Mouse (Mus musculus): ENCODE data around the gene Exoc4.

Gene Exoc4

GRCm38 (mm10) chr6:33310486-33310885, 61.6 kb downstream of the Exoc4 start:
- no peak for DNase-seq (ENCODE audit: low spot score in 2 of 2)

GRCm38 (mm10) chr6:33322849-33323248, 74.0 kb downstream of the Exoc4 start:
- no peak for DNase-seq (ENCODE audit: low spot score in 2 of 2)

DNA sequence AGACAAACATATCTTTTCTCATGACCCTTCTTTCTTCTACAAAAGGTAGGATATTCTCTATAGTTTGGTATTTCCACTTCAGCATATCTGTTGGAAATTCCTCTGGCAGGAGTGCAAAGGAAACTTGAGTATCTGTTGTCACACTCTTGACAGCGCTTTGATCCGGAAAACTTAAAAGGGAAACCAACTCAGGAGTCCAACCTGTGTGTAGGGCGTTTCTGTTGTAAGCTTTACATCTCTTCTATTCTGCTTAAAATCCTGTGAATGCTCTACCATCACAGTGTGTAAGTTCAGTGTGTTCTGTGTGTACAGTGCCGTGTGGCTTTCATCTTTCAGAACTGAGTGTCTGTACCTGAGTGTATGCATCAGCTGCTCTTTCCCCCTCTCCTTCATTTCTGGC, 74.5 kb downstream of the Exoc4 start:
- no peak for DNase-seq (ENCODE audit: low spot score in 2 of 2)

DNA sequence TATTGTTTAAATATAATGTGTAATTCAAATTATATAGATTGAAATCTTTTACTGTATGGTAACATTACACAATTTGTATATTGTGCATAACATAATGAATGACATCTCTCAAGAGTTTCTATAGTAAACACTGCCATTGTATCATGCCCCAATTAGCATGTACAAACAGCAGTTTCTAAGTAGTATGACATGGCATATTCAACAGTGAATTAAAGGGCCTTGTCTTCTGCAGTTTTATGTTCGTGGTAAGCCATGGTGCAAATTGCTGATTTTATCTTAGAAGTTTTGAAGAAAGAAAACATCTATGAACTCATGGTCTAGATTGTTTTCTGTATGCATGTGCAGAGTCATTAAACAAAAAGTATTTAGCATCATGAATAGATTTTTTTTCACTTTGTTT, 79.4 kb downstream of the Exoc4 start:
- no peak for DNase-seq (ENCODE audit: low spot score in 2 of 2)

DNA sequence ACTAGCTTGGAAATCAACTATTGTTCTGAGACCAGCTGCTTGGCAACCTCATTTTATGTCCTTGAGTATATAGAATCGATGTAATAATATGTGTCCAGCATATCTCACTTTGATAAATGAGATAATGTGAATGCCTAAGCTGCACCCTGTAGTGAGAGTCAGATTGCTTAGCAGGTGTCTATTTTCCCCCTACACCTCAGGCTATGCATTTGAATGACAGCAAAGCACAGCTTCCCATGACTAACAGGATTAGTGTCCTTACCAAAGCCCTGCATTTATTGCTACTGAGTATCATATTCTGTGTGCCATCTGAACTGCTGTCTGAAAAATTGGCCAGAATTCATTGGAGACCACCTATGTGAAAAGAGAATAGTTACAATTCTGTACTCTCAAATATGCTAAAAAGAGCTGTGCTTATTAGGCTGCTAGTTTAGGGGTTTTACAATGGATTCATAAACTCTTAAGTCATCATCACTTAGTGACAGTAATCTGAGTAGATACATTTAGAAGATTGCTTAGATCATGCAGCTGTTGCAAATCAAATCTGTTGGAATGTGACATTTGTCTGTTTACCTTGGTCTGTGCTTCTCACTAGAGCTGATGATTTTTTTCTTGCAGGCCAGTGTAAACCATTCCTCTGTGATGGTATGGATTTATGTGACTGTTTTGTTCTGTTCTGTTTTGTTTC, 98.3 kb downstream of the Exoc4 start:
- no peak for DNase-seq (ENCODE audit: low spot score in 2 of 2)

- DNase-seq (ENCODE audit: low spot score in 2 of 2), result peak; percentile 40 to 44
Observed at GRCm38 (mm10) chr6:33361613-33362012, 112.7 kb downstream of the Exoc4 start.

- DNase-seq (ENCODE audit: low spot score in 2 of 2), result no peak
Observed at GRCm38 (mm10) chr6:33380517-33380916, 131.6 kb downstream of the Exoc4 start.

- DNase-seq (ENCODE audit: low spot score in 2 of 2), result no peak
Observed at GRCm38 (mm10) chr6:33382176-33382575, 133.3 kb downstream of the Exoc4 start.

- DNase-seq (ENCODE audit: low spot score in 2 of 2), result no peak
Observed at GRCm38 (mm10) chr6:33392020-33392419, 143.1 kb downstream of the Exoc4 start.

DNA sequence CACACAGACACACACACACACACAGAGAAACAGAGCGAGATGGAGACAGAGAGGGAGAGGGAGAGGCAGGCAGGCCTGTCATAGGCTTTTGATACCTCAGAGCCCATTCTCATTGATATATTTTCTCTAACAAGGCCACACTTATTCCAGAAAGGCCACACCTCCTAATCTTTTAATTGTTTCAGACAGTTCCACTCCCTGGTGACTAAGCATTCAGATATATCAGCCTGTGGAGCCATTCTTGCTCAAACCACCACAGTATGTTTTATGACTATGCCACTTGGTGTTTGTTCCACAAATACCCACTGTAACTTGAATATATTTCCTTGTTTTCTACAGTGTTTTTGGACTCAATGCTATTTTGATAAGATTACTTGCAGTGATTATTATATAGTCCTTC, 150.6 kb downstream of the Exoc4 start:
- no peak for DNase-seq (ENCODE audit: low spot score in 2 of 2)

DNA sequence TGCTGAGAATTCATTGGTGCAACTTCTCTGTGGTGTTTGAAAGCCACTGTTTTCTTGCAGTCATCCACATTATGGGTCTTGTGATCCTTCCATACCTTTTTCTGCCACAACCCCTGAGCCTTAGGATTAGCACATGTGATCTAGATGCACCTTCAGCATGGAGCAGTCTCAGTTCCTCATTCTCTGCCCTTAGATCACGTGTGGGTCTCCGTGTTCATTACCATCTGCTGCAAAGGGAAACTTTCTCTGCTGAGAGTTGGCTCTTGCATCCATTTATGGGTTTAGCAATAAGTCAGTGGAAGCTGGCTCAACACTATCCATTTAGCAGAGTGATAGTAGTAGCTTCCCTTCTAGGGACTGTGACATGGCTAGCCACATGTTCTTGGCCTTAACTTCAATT, 152.3 kb downstream of the Exoc4 start:
- no peak for DNase-seq (ENCODE audit: low spot score in 2 of 2)

DNA sequence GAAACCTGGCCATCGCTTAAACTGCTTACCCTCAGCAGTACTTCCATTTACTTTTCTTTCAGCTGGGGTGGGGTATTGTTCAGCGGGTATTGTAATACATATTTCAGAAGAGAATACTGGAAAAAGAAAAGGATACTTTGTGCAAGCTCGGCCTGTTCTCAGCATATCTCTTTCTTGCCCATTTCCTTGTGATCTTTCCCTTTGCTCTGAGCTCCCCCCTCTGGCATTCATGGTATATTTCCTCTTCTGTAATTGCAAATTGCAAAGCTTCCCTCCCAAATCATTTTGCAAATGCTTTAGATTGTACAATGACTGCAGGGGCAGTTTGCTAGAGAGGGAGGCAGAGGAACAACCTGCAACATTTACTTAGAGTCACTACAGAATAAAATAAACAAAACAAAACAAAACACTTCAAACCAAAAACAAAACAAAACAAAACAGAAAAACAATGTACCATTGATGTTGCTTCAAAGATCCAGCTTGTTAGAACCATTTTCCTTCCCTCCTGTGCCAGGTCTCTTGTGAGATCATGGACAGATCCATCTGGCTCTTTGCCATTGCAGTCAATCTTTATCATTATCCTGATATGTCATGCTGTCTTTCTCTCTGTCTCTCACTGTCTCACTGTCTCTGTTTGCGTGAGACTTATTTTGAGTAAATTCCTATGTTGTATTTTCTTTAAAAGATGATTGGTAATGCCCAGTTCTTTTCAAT, 156.8 kb downstream of the Exoc4 start:
- no peak for DNase-seq (ENCODE audit: low spot score in 2 of 2)

DNA sequence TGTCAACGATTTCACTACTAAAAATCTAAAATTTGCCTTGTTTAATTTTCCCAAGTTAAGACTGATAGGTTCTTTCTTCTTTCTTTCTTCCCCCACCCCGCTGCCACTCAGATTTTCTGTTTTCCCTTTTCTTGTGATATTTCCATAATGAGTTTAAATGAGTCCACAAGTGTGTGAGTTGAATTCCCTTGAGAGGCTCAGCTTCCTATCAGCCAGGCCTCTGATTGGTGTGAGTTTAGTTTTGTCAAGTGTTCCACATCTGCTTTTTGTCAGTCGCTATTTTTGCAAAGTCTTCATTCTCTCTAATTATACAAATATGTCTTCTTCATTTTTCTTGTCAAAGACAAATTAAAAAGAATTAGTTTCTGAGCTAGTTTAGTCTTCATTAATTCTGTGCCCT, 160.7 kb downstream of the Exoc4 start:
- no peak for DNase-seq (ENCODE audit: low spot score in 2 of 2)

DNA sequence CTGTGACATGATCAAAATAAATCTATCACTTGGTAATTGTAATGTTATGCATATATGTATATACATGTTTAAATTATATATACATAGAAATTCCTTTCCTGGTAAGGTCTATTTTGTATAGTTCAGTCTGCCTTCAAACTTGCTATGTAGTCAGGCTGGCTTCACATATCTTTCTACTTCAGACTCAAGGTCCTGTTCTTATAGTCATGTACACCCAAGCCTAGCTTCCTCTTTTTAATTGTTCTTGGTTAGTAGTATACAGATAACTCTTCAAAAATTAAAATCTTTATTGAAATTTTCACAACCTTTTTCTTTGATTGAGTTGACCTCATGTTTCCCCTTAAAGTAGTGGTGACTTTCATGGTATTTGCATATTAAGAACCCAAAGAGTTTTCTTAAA, 176.1 kb downstream of the Exoc4 start:
- DNase-seq (ENCODE audit: low spot score in 2 of 2), result no peak

DNA sequence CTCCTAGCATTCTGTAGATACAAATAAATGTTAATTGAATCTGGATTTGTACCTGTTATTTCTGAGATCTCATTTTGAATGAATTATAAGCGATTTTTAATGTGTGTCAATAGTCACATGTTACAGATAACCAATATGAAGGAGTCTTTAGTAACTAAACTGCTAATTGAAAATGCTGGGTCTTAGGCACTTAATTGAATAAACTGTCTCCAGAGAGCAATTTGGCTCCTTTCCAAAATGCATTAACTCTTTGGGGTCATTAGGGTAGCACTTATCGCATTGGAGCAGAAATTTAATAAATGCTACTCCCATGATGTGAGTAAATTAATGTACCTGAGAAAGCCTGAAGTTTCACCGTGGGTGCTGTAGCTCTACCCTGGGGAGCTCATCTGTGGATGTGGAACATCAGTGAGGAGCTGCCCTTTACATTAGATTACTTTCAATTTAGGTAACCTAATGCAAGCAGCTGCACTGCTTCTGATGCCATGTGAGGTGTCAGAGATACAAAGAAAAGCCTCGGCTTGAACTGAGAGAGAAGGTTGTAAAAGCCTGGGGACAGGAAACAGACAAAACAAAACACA, 182.4 kb downstream of the Exoc4 start:
- DNase-seq (ENCODE audit: low spot score in 2 of 2), result no peak

DNA sequence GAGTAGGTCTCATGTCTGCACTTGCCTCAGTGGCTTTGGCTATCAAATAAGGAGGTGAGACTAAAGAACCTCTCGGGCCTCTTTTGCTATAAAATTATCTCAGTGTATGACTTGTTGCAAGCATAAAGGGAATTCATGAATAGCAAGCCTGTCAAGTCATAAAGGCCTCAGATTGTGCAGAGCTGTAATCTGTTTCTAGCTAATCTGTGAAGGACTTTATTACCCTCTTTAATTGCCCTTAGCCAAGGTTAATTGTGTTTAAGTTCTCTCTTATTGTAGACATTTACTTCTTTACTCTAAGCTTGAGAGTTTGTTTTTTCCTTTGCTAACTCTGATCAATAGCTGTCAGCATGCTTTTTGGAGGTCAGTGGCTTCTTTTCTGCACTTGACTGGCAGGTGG, 191.6 kb downstream of the Exoc4 start:
- DNase-seq (ENCODE audit: low spot score in 2 of 2), result no peak

- no peak for DNase-seq (ENCODE audit: low spot score in 2 of 2)
Observed at GRCm38 (mm10) chr6:33453810-33454209, 204.9 kb downstream of the Exoc4 start.

GRCm38 (mm10) chr6:33454354-33454753, 205.5 kb downstream of the Exoc4 start:
- no peak for DNase-seq (ENCODE audit: low spot score in 2 of 2)

GRCm38 (mm10) chr6:33455238-33455637, 206.4 kb downstream of the Exoc4 start:
- DNase-seq (ENCODE audit: low spot score in 2 of 2), result no peak

DNA sequence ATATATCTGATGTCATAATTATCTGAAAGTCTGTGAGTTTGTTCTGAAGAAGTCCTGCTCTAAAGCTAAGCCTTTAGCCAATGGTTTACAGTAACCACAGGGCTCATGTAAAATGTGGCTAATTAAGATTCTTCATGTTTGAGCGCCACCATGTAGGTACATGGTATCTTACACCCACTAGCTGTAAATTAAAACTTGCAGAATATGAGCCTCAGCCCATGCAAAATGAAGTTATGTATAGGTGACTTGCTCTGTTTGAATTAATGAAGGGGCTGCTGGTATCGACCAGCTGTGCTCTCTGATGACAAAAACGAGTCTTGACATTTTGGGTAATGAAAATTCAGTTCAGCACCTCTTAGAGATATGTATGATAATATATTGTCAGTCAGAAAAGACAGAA, 216.0 kb downstream of the Exoc4 start:
- DNase-seq (ENCODE audit: low spot score in 2 of 2), result no peak

- DNase-seq (ENCODE audit: low spot score in 2 of 2), result no peak
Observed at GRCm38 (mm10) chr6:33465392-33465791, 216.5 kb downstream of the Exoc4 start.

- DNase-seq (ENCODE audit: low spot score in 2 of 2), result no peak
Observed at GRCm38 (mm10) chr6:33466168-33466839, 217.4 kb downstream of the Exoc4 start.

- no peak for DNase-seq (ENCODE audit: low spot score in 2 of 2)
Observed at GRCm38 (mm10) chr6:33468480-33468879, 219.6 kb downstream of the Exoc4 start.
